Mouse (Mus musculus): ENCODE measurements around the gene Ints13. TPM values are rescaled to one million over a fixed set of nuclear protein-coding genes. Genes with fewer than 3 reads are reported as not detected.

The Ints13 gene
- polyA plus RNA-seq, 1 experiment, result 18.4 TPM

DNA sequence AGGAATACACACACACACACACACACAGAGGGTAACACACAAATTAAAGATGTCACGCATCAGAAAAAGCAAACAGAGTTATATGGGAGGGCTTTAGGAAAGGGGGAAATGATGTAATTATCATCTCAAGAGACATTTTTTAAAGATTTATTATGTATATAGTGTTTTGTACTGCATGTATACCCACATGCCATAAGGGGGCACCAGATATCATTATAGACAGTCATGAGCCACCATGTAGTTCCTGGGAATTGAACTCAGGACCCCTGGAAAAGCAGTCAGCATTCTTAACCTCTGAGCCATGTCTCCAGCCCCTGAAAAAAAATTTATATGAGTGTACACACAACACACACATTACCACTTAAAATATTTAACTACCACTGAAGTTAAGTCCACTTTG is 33.0 kb downstream of the Ints13 start:
- TF ChIP-seq USF1 (IDR thresholded peaks at IDR 0.05; ENCODE audit: low read depth) (no peak), MAX (IDR thresholded peaks at IDR 0.05; ENCODE audit: low read depth) (no peak), CEBPB (IDR thresholded peaks at IDR 0.05; ENCODE audit: insufficient read depth, poor library complexity, severe bottlenecking) (no peak), REST (IDR thresholded peaks at IDR 0.05; ENCODE audit: insufficient read depth, insufficient read length) (no peak), TCF3 (IDR thresholded peaks at IDR 0.05; ENCODE audit: insufficient read length, low read depth) (no peak), MYOD1 (IDR thresholded peaks at IDR 0.05; ENCODE audit: control insufficient read depth in 1 of 3, insufficient read length in 2 of 3, low read depth in 2 of 3) (no peak), MYOG (IDR thresholded peaks at IDR 0.05; ENCODE audit: control insufficient read depth in 1 of 3, insufficient read depth in 1 of 3, insufficient read length in 2 of 3, low read depth in 2 of 3) (no peak), SRF (IDR thresholded peaks at IDR 0.05; ENCODE audit: control insufficient read depth, insufficient read length, low read depth) (no peak), TCF12 (IDR thresholded peaks at IDR 0.05; ENCODE audit: insufficient read depth, poor library complexity, severe bottlenecking) (no peak), E2F4 (IDR thresholded peaks at IDR 0.05; ENCODE audit: insufficient read depth) (no peak), POLR2A (IDR thresholded peaks at IDR 0.05; ENCODE audit: insufficient read length, low read depth) (no peak), POLR2AphosphoS2 (IDR thresholded peaks at IDR 0.05; ENCODE audit: insufficient read length, low read depth) (no peak)
- H3K27me3 ChIP-seq (ENCODE audit: control insufficient read depth, insufficient read depth, insufficient read length), result no peaks in the 10 kb centered on the region
- no peak overlapping the region for H3K4me2 ChIP-seq (ENCODE audit: low read depth)
- H3K36me3 ChIP-seq (ENCODE audit: control insufficient read depth, insufficient read depth), result peaks cover 7% of the 10 kb centered on the region
- H3K4me3 ChIP-seq, result no peak overlapping the region
- H3K79me2 ChIP-seq (ENCODE audit: control insufficient read depth, insufficient read depth), result no peaks in the 10 kb centered on the region
- no peak overlapping the region for H3ac ChIP-seq (ENCODE audit: control insufficient read depth, insufficient read length)

DNA sequence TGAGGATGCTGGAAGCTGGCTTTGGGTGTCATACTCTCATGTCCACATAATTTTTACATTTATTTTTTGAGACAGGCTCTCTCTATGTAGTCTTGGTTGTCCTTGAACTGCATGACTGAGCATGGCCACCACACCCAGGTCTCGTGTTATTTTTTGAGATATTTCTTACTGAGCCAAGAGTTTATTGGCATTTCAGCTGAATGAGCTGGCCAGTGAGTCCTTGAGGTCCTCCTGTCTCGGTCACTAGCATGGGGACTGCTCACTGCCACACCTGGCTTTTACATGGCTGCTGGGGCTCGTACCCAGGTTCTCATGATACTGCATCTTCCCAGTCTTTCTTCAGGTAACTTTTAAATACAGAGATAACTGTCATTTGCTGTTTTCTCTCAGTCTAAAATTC is 37.2 kb downstream of the Ints13 start:
- Histone ChIP-seq H3ac (ENCODE audit: control insufficient read depth, insufficient read length) (no peak overlapping the region), H3K4me2 (ENCODE audit: low read depth) (no peak overlapping the region), H3K27me3 (ENCODE audit: control insufficient read depth, insufficient read depth, insufficient read length) (no peaks in the 10 kb centered on the region), H3K36me3 (ENCODE audit: control insufficient read depth, insufficient read depth) (no peaks in the 10 kb centered on the region), H3K79me2 (ENCODE audit: control insufficient read depth, insufficient read depth) (no peaks in the 10 kb centered on the region), H3K4me3 (no peak overlapping the region)
- TF ChIP-seq USF1 (IDR thresholded peaks at IDR 0.05; ENCODE audit: low read depth) (no peak), CEBPB (IDR thresholded peaks at IDR 0.05; ENCODE audit: insufficient read depth, poor library complexity, severe bottlenecking) (no peak), TCF3 (IDR thresholded peaks at IDR 0.05; ENCODE audit: insufficient read length, low read depth) (no peak), MAX (IDR thresholded peaks at IDR 0.05; ENCODE audit: low read depth) (no peak), TCF12 (IDR thresholded peaks at IDR 0.05; ENCODE audit: insufficient read depth, poor library complexity, severe bottlenecking) (no peak), POLR2A (IDR thresholded peaks at IDR 0.05; ENCODE audit: insufficient read length, low read depth) (no peak), MYOD1 (IDR thresholded peaks at IDR 0.05; ENCODE audit: control insufficient read depth in 1 of 3, insufficient read length in 2 of 3, low read depth in 2 of 3) (no peak), MYOG (IDR thresholded peaks at IDR 0.05; ENCODE audit: control insufficient read depth in 1 of 3, insufficient read depth in 1 of 3, insufficient read length in 2 of 3, low read depth in 2 of 3) (no peak), SRF (IDR thresholded peaks at IDR 0.05; ENCODE audit: control insufficient read depth, insufficient read length, low read depth) (no peak), POLR2AphosphoS2 (IDR thresholded peaks at IDR 0.05; ENCODE audit: insufficient read length, low read depth) (no peak), REST (IDR thresholded peaks at IDR 0.05; ENCODE audit: insufficient read depth, insufficient read length) (no peak), E2F4 (IDR thresholded peaks at IDR 0.05; ENCODE audit: insufficient read depth) (no peak)

DNA sequence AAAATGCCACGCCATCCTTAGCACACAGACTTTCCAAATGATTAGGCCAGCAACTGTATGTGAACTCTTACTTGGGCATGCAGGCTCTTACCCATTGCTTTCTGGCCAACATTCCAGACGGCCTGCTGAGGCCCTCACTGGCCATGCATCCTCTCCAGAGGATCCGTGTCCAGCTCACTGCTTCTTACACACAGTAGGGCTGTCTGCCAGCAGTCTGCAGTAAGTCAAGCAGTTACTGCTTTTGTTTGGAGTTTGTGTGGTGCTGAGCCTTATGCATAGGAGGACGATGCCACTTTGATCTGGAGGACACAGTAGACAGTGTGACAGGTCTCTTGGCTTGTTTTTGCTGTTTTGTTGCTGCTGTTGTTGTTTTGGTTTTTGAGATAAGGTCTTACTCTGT is 39.0 kb downstream of the Ints13 start:
- Histone ChIP-seq H3K4me2 (ENCODE audit: low read depth) (no peak overlapping the region), H3K27me3 (ENCODE audit: control insufficient read depth, insufficient read depth, insufficient read length) (no peaks in the 10 kb centered on the region), H3K4me3 (no peak overlapping the region), H3K79me2 (ENCODE audit: control insufficient read depth, insufficient read depth) (no peaks in the 10 kb centered on the region), H3ac (ENCODE audit: control insufficient read depth, insufficient read length) (no peak overlapping the region), H3K36me3 (ENCODE audit: control insufficient read depth, insufficient read depth) (no peaks in the 10 kb centered on the region)
- TF ChIP-seq MYOG (IDR thresholded peaks at IDR 0.05; ENCODE audit: control insufficient read depth in 1 of 3, insufficient read depth in 1 of 3, insufficient read length in 2 of 3, low read depth in 2 of 3) (no peak), MYOD1 (IDR thresholded peaks at IDR 0.05; ENCODE audit: control insufficient read depth in 1 of 3, insufficient read length in 2 of 3, low read depth in 2 of 3) (no peak), POLR2A (IDR thresholded peaks at IDR 0.05; ENCODE audit: insufficient read length, low read depth) (no peak), CEBPB (IDR thresholded peaks at IDR 0.05; ENCODE audit: insufficient read depth, poor library complexity, severe bottlenecking) (no peak), TCF3 (IDR thresholded peaks at IDR 0.05; ENCODE audit: insufficient read length, low read depth) (no peak), TCF12 (IDR thresholded peaks at IDR 0.05; ENCODE audit: insufficient read depth, poor library complexity, severe bottlenecking) (no peak), E2F4 (IDR thresholded peaks at IDR 0.05; ENCODE audit: insufficient read depth) (no peak), SRF (IDR thresholded peaks at IDR 0.05; ENCODE audit: control insufficient read depth, insufficient read length, low read depth) (no peak), USF1 (IDR thresholded peaks at IDR 0.05; ENCODE audit: low read depth) (no peak), REST (IDR thresholded peaks at IDR 0.05; ENCODE audit: insufficient read depth, insufficient read length) (no peak), POLR2AphosphoS2 (IDR thresholded peaks at IDR 0.05; ENCODE audit: insufficient read length, low read depth) (no peak), MAX (IDR thresholded peaks at IDR 0.05; ENCODE audit: low read depth) (no peak)

DNA sequence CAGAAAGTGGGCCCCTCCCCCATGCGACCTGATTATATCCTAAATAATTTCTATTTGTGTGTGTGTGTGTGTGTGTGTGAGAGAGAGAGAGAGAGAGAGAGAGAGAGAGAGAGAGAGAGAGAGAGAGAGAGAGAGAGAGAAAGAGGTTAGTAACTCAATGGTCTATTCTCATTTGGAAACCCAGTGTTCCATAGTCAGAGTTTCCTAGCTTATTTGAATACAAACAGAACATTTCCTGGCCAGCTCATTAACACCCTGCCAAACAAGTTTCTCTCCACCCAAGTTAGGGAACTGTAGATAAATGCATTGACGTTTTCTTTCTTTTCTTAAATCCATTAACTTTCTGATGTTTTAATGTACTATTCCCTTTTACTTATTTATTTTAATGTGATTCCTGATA is 39.6 kb downstream of the Ints13 start:
- no peak overlapping the region for H3K4me3 ChIP-seq
- no peaks in the 10 kb centered on the region for H3K27me3 ChIP-seq (ENCODE audit: control insufficient read depth, insufficient read depth, insufficient read length)
- no peak overlapping the region for H3K4me2 ChIP-seq (ENCODE audit: low read depth)
- no peaks in the 10 kb centered on the region for H3K36me3 ChIP-seq (ENCODE audit: control insufficient read depth, insufficient read depth)
- H3K79me2 ChIP-seq (ENCODE audit: control insufficient read depth, insufficient read depth), result no peaks in the 10 kb centered on the region
- no peak overlapping the region for H3ac ChIP-seq (ENCODE audit: control insufficient read depth, insufficient read length)
- no peak for TF ChIP-seq POLR2A (IDR thresholded peaks at IDR 0.05; ENCODE audit: insufficient read length, low read depth)
- TF ChIP-seq MYOD1 (IDR thresholded peaks at IDR 0.05; ENCODE audit: control insufficient read depth in 1 of 3, insufficient read length in 2 of 3, low read depth in 2 of 3), result no peak
- no peak for TF ChIP-seq TCF3 (IDR thresholded peaks at IDR 0.05; ENCODE audit: insufficient read length, low read depth)
- no peak for TF ChIP-seq TCF12 (IDR thresholded peaks at IDR 0.05; ENCODE audit: insufficient read depth, poor library complexity, severe bottlenecking)
- no peak for TF ChIP-seq MYOG (IDR thresholded peaks at IDR 0.05; ENCODE audit: control insufficient read depth in 1 of 3, insufficient read depth in 1 of 3, insufficient read length in 2 of 3, low read depth in 2 of 3)
- no peak for TF ChIP-seq POLR2AphosphoS2 (IDR thresholded peaks at IDR 0.05; ENCODE audit: insufficient read length, low read depth)
- TF ChIP-seq USF1 (IDR thresholded peaks at IDR 0.05; ENCODE audit: low read depth), result no peak
- TF ChIP-seq CEBPB (IDR thresholded peaks at IDR 0.05; ENCODE audit: insufficient read depth, poor library complexity, severe bottlenecking), result no peak
- TF ChIP-seq REST (IDR thresholded peaks at IDR 0.05; ENCODE audit: insufficient read depth, insufficient read length), result no peak
- no peak for TF ChIP-seq E2F4 (IDR thresholded peaks at IDR 0.05; ENCODE audit: insufficient read depth)
